36 mouse cellular contexts compared by ENCODE assay signal in the genomic region with DNA sequence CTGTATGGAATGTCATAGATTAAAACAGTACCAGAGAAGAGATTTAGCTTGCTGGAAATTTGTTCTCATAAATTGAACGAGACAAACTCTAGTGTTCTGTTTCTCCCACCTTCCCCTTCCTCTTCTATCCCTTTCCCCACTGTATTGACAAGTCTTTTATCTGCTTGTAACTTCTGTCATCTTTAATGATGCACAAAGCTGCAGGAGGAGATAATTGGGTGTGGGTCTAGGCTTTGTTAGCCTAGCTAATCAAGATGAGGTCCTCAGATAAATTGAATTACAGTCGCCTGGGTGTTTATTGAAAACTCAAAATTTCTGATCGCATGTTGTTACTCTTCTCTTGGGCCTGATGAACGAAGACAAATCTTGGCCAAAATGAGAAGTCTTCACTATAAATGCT.
"Had no signal": no experiment of that assay in that cellular context is flagged by ENCODE, and none has a peak within 500 bp of the region (broad histone marks: within the 10 kb centered on the region; RNA-seq: fewer than 3 reads in every experiment).

No protein-coding gene starts in this region.

- ATAC-seq: hindbrain, embryonic 16.5 days; hindbrain, postnatal 0 days; inflammation-experienced regulatory T-cells, adult 6 months; intestine, embryonic 15.5 days; intestine, embryonic 16.5 days; intestine, postnatal 0 days had no signal

- DNase-seq: heart, postnatal 10 days; heart, postnatal 14 days; heart, postnatal 36 days; heart, postnatal 4 days; kidney, adult 11 months; kidney, adult 18-20 months; kidney, adult 2 months; kidney, adult 8-10 months; kidney, adult 9 months; kidney, postnatal 10 days; kidney, postnatal 14 days; kidney, postnatal 25 days; kidney, postnatal 36 days; kidney, postnatal 4 days; layer of hippocampus, adult 9-11 months; layer of hippocampus, postnatal 36 days had no signal

- H3K4me3 ChIP-seq: heart, embryonic 10.5 days; heart, embryonic 12.5 days; heart, embryonic 13.5 days; heart, embryonic 15.5 days; hindbrain, embryonic 10.5 days; hindbrain, embryonic 12.5 days; hindbrain, embryonic 13.5 days; hindbrain, embryonic 15.5 days; intestine, embryonic 15.5 days; kidney, embryonic 15.5 days; layer of hippocampus, adult 2 months; left cerebral cortex, adult 2 months had no signal

- H3K36me3 ChIP-seq: heart, embryonic 10.5 days; heart, embryonic 12.5 days; heart, embryonic 13.5 days; heart, embryonic 15.5 days; hindbrain, embryonic 10.5 days; hindbrain, embryonic 12.5 days; hindbrain, embryonic 13.5 days; hindbrain, embryonic 15.5 days; intestine, embryonic 15.5 days; kidney, embryonic 15.5 days had no signal

- H3K9ac ChIP-seq: heart, embryonic 12.5 days; heart, embryonic 13.5 days; heart, embryonic 15.5 days; hindbrain, embryonic 12.5 days; hindbrain, embryonic 13.5 days; hindbrain, embryonic 14.5 days; hindbrain, embryonic 15.5 days; intestine, embryonic 15.5 days; kidney, embryonic 15.5 days had no signal

- H3K4me2 ChIP-seq: heart, embryonic 11.5 days; heart, embryonic 12.5 days; heart, embryonic 13.5 days; heart, embryonic 15.5 days; hindbrain, embryonic 12.5 days; hindbrain, embryonic 13.5 days; hindbrain, embryonic 14.5 days; hindbrain, embryonic 15.5 days; intestine, embryonic 15.5 days; kidney, embryonic 15.5 days had no signal

- H3K9me3 ChIP-seq: heart, embryonic 10.5 days; heart, embryonic 12.5 days; heart, embryonic 13.5 days; heart, embryonic 15.5 days; hindbrain, embryonic 10.5 days; hindbrain, embryonic 12.5 days; hindbrain, embryonic 13.5 days; hindbrain, embryonic 15.5 days; intestine, embryonic 15.5 days; kidney, embryonic 15.5 days had no signal

- H3K4me1 ChIP-seq: heart, embryonic 10.5 days; heart, embryonic 12.5 days; heart, embryonic 13.5 days; heart, embryonic 15.5 days; hindbrain, embryonic 10.5 days; hindbrain, embryonic 12.5 days; hindbrain, embryonic 13.5 days; hindbrain, embryonic 15.5 days; intestine, embryonic 15.5 days; kidney, embryonic 15.5 days had no signal

- H3K27ac ChIP-seq: heart, embryonic 10.5 days; heart, embryonic 13.5 days; heart, embryonic 15.5 days; hindbrain, embryonic 10.5 days; hindbrain, embryonic 12.5 days; hindbrain, embryonic 13.5 days; hindbrain, embryonic 14.5 days; hindbrain, embryonic 15.5 days; hindbrain, postnatal 0 days; intestine, embryonic 15.5 days; kidney, embryonic 15.5 days; kidney, postnatal 0 days; layer of hippocampus, adult 2 months; left cerebral cortex, adult 2 months had no signal

- H3K27me3 ChIP-seq: heart, embryonic 12.5 days; heart, embryonic 13.5 days; heart, embryonic 15.5 days; hindbrain, embryonic 12.5 days; hindbrain, embryonic 13.5 days; hindbrain, embryonic 15.5 days; intestine, embryonic 15.5 days; kidney, embryonic 15.5 days had no signal
